Mouse (Mus musculus) cerebellum, adult 2 months (tissue): ENCODE measurements around the gene Aqp7. TPM values are rescaled to one million over a fixed set of nuclear protein-coding genes. Genes with fewer than 3 reads are reported as not detected.

Source experiments
- DNase-seq, 2 experiments: peaks; one replicate each; pipeline ENCODE4 v3.0.0; 2021
- H3K27ac ChIP-seq: fragments of 200-500 bp; 2 replicates; pipeline ENCODE4 v1.5.1; 2012; ENCODE audit warnings: low read length, control low read depth, inconsistent platforms; ENCODE audit not compliant: insufficient read depth
- H3K27me3 ChIP-seq: fragments of 200-500 bp; 2 replicates; pipeline ENCODE4 v1.6.1; 2012; ENCODE audit warnings: inconsistent platforms, mild to moderate bottlenecking, low read length, moderate library complexity; ENCODE audit not compliant: control insufficient read depth, insufficient read depth
- H3K4me1 ChIP-seq: fragments of 200-500 bp; 2 replicates; pipeline ENCODE4 v1.6.1; 2011; ENCODE audit warnings: low read length; ENCODE audit not compliant: control insufficient read depth, insufficient read depth
- H3K4me3 ChIP-seq: fragments of 200-500 bp; replicated peaks from 2 replicates; pipeline ENCODE3; 2011; ENCODE audit warnings: mild to moderate bottlenecking, low read depth, low read length, control low read depth; ENCODE audit not compliant: insufficient read depth
- CTCF ChIP-seq: fragments of 200-500 bp; IDR thresholded peaks from 2 replicates; pipeline ENCODE4 v1.5.1; 2011; ENCODE audit warnings: low read depth, mild to moderate bottlenecking, control low read depth, low read length, moderate library complexity, borderline replicate concordance; ENCODE audit not compliant: insufficient read depth
- POLR2A ChIP-seq: fragments of 200-500 bp; IDR thresholded peaks from 2 replicates; pipeline ENCODE4 v1.6.1; 2011; ENCODE audit warnings: low read length, control low read depth, borderline replicate concordance; ENCODE audit not compliant: insufficient read depth
- WGBS: fragments of 180-500 bp; shearing (Covaris S2); methylation state at CpG from one replicate; pipeline ENCODE4 v1.1.7; 2018; 5-methylcytosine and 5-hydroxymethylcytosine counted together
- polyA plus RNA-seq: library from polyadenylated mRNA; depleted of rRNA; stranded (reverse); fragments of >200 nt; gene quantifications from 2 replicates; pipeline ENCODE4 v1.2.3, GENCODE M21; 2012; rRNA removed

The Aqp7 gene
- not detected in 2 replicates for polyA plus RNA-seq

- no peaks in the 10 kb centered on the region for H3K27me3 ChIP-seq
- WGBS = 33% methylated on average over 9 of the region's 9 CpGs
- no peak for DNase-seq
- H3K4me3 ChIP-seq = no peak within 1 kb of the TSS
- no peak within 1 kb of the TSS for H3K27ac ChIP-seq
- TF ChIP-seq POLR2A = no peak
- TF ChIP-seq CTCF = no peak
- no peaks in the 10 kb centered on the region for H3K4me1 ChIP-seq
Observed at GRCm38 (mm10) chr4:41047524-41048271, at the start of gene Aqp7. Gene Aqp7, minus strand, starts transcription at chr4:41048139.

GRCm38 (mm10) chr4:41097381-41097780, 49.4 kb upstream of the Aqp7 start:
- DNase-seq = no peak
- Histone ChIP-seq H3K4me1 (no peaks in the 10 kb centered on the region), H3K27ac (no peak overlapping the region), H3K4me3 (no peak overlapping the region), H3K27me3 (no peaks in the 10 kb centered on the region; the same call in 1 of the 2 replicates)
- no peak for TF ChIP-seq CTCF
- no peak for TF ChIP-seq POLR2A
- 75% methylated on average over 13 of the region's 13 CpGs for WGBS

GRCm38 (mm10) chr4:41096794-41097193, 48.9 kb upstream of the Aqp7 start:
- H3K4me1 ChIP-seq = no peaks in the 10 kb centered on the region
- no peak for DNase-seq
- no peaks in the 10 kb centered on the region; the same call in 1 of the 2 replicates for H3K27me3 ChIP-seq
- TF ChIP-seq CTCF (no peak), POLR2A (no peak)
- WGBS = 88% methylated on average over 5 of the region's 5 CpGs
- no peak overlapping the region for H3K4me3 ChIP-seq
- H3K27ac ChIP-seq = no peak overlapping the region

GRCm38 (mm10) chr4:41096169-41096568, 48.2 kb upstream of the Aqp7 start:
- no peak for DNase-seq
- no peaks in the 10 kb centered on the region for H3K4me1 ChIP-seq
- 54% methylated on average over 8 of the region's 8 CpGs for WGBS
- no peak overlapping the region for H3K27ac ChIP-seq
- no peaks in the 10 kb centered on the region; the same call in 1 of the 2 replicates for H3K27me3 ChIP-seq
- TF ChIP-seq CTCF (no peak), POLR2A (no peak)
- H3K4me3 ChIP-seq = no peak overlapping the region

- Histone ChIP-seq H3K4me1 (no peaks in the 10 kb centered on the region), H3K27ac (no peak overlapping the region), H3K4me3 (no peak overlapping the region), H3K27me3 (no peaks in the 10 kb centered on the region; the same call in 1 of the 2 replicates)
- WGBS = 40% methylated on average over 9 of the region's 9 CpGs
- DNase-seq = no peak
- no peak for TF ChIP-seq POLR2A
- TF ChIP-seq CTCF = no peak
Observed at GRCm38 (mm10) chr4:41094361-41094760, 46.4 kb upstream of the Aqp7 start.

- 79% methylated on average over 1 of the region's 1 CpGs for WGBS
- no peak for DNase-seq
- H3K27me3 ChIP-seq = no peaks in the 10 kb centered on the region
- TF ChIP-seq POLR2A = no peak
- no peak for TF ChIP-seq CTCF
- H3K4me3 ChIP-seq = no peak overlapping the region
- no peak overlapping the region for H3K27ac ChIP-seq
- no peaks in the 10 kb centered on the region for H3K4me1 ChIP-seq
Observed at GRCm38 (mm10) chr4:41092958-41093357, 45.0 kb upstream of the Aqp7 start.

GRCm38 (mm10) chr4:41091391-41091790, 43.5 kb upstream of the Aqp7 start:
- Histone ChIP-seq H3K4me1 (no peaks in the 10 kb centered on the region), H3K27ac (no peak overlapping the region), H3K27me3 (no peaks in the 10 kb centered on the region), H3K4me3 (no peak overlapping the region)
- no peak for TF ChIP-seq CTCF
- TF ChIP-seq POLR2A = no peak
- 48% methylated on average over 3 of the region's 3 CpGs for WGBS
- DNase-seq = no peak

- TF ChIP-seq CTCF (no peak), POLR2A (no peak)
- DNase-seq = no peak
- Histone ChIP-seq H3K4me1 (no peaks in the 10 kb centered on the region), H3K27ac (no peak overlapping the region), H3K4me3 (no peak overlapping the region), H3K27me3 (no peaks in the 10 kb centered on the region)
- WGBS = 79% methylated on average over 2 of the region's 2 CpGs
Observed at GRCm38 (mm10) chr4:41089705-41090104, 41.8 kb upstream of the Aqp7 start.
